Mouse (Mus musculus): Measurements from ENCODE around the gene Rgs6. TPM values are rescaled to one million over a fixed set of nuclear protein-coding genes. Genes with fewer than 3 reads are reported as not detected.

The Rgs6 gene
- polyA plus RNA-seq, 1 experiment from 2014 or later = 12.5 TPM

DNA sequence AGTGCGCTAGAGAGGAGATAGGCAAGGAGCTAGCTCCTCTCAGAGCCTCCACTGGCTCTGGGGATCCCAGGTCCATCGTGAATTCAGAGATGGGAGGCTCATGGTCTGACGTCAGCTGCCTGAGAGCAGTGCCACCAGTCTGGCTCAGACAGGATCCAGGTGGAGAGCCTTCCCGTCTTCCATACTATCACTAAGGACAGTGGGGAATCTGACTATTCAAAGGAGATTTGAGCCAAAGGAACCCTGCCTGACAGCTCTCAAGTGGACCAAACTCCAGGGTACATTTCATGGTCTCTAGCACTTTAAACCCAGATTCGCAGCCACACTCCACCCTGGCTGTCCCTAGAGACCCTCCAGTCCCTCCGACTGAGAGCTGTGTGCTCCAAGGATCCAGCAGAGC is 618.8 kb downstream of the Rgs6 start:
- H3K9me3 ChIP-seq (ENCODE audit: control insufficient read depth, low read length) = no peaks in the 10 kb centered on the region
- WGBS = 77% methylated on average over 6 of the region's 6 CpGs
- DNase-seq = no peak

DNA sequence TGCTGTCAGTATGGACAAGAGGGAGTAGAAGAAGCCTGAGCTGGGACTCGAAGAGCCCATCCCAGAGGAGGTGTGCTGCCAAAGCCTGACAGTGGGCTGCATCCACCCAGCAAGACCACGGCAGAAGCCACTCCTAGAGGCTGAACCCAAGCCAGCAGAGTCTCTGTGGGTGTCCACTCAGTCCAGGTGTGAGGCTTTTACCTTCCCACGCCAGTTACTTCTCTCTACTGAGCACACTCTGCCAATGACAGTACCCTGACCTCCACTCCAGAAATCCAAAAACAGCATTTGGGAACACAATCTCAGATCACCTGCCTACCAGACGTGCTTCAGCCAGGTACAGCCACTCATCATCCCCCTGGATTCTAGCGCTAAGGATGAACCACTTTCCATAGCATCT is 619.4 kb downstream of the Rgs6 start:
- Histone ChIP-seq H3K36me3 (ENCODE audit: control insufficient read depth, insufficient read depth, low read length) (no peaks in the 10 kb centered on the region), H3K27me3 (ENCODE audit: control insufficient read depth, insufficient read depth, low read length) (no peaks in the 10 kb centered on the region), H3K9me3 (ENCODE audit: control insufficient read depth, low read length) (no peaks in the 10 kb centered on the region), H3K4me2 (ENCODE audit: low read length) (no peak overlapping the region), H3K9ac (replicated peaks; ENCODE audit: low read length) (no peak overlapping the region), H3K4me1 (ENCODE audit: control insufficient read depth, insufficient read depth, low read length) (peaks cover 15% of the 10 kb centered on the region; the same call in 1 of the 2 replicates), H3K27ac (replicated peaks; ENCODE audit: low read depth, low read length) (peak overlapping the region; percentile 32; the same call in 1 of the 2 replicates), H3K4me3 (replicated peaks; ENCODE audit: low read depth, low read length) (no peak overlapping the region)
- no peak for DNase-seq
- ATAC-seq (ENCODE audit: low FRiP score, low TSS enrichment) = no peak
- WGBS = 75% methylated on average over 5 of the region's 5 CpGs

More for the DNA sequence above, 618.8 kb downstream of the Rgs6 start:
- no peak overlapping the region for H3K4me2 ChIP-seq (ENCODE audit: low read length)
- no peaks in the 10 kb centered on the region for H3K36me3 ChIP-seq (ENCODE audit: control insufficient read depth, insufficient read depth, low read length)
- no peak overlapping the region for H3K4me3 ChIP-seq (replicated peaks; ENCODE audit: low read depth, low read length)
- H3K9ac ChIP-seq (replicated peaks; ENCODE audit: low read length) = no peak overlapping the region
- H3K27ac ChIP-seq (replicated peaks; ENCODE audit: low read depth, low read length) = no peak overlapping the region
- H3K27me3 ChIP-seq (ENCODE audit: control insufficient read depth, insufficient read depth, low read length) = no peaks in the 10 kb centered on the region
- no peak for ATAC-seq (ENCODE audit: low FRiP score, low TSS enrichment)
- peaks cover 15% of the 10 kb centered on the region; the same call in 1 of the 2 replicates for H3K4me1 ChIP-seq (ENCODE audit: control insufficient read depth, insufficient read depth, low read length)

DNA sequence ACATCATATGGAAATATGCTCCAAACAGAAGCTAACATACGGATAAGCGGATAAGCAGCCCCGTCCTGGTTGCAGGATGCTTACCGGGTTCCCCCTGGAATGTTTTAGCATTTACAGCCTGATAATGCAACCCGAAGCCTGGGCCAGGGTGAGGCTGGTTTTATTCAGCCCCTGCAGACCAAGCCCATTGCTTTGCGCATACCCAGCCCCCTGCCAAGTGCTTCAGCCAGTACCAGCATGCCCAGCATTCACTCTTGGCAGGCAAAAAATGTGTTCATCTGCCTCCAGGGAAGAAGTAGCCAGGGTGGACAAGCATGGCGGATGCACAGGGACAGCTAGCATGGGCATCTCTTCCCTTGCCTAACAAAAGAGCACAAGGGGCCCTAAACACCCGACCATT is 619.9 kb downstream of the Rgs6 start:
- Histone ChIP-seq H3K9me3 (ENCODE audit: control insufficient read depth, low read length) (no peaks in the 10 kb centered on the region), H3K27ac (replicated peaks; ENCODE audit: low read depth, low read length) (peak overlapping the region; percentile 32; the same call in 1 of the 2 replicates), H3K4me1 (ENCODE audit: control insufficient read depth, insufficient read depth, low read length) (peaks cover 15% of the 10 kb centered on the region; the same call in 1 of the 2 replicates), H3K4me3 (replicated peaks; ENCODE audit: low read depth, low read length) (no peak overlapping the region), H3K9ac (replicated peaks; ENCODE audit: low read length) (no peak overlapping the region), H3K36me3 (ENCODE audit: control insufficient read depth, insufficient read depth, low read length) (no peaks in the 10 kb centered on the region), H3K27me3 (ENCODE audit: control insufficient read depth, insufficient read depth, low read length) (no peaks in the 10 kb centered on the region), H3K4me2 (ENCODE audit: low read length) (no peak overlapping the region)
- WGBS = 54% methylated on average over 8 of the region's 8 CpGs
- peak; percentile 33 for DNase-seq
- no peak for ATAC-seq (ENCODE audit: low FRiP score, low TSS enrichment)

DNA sequence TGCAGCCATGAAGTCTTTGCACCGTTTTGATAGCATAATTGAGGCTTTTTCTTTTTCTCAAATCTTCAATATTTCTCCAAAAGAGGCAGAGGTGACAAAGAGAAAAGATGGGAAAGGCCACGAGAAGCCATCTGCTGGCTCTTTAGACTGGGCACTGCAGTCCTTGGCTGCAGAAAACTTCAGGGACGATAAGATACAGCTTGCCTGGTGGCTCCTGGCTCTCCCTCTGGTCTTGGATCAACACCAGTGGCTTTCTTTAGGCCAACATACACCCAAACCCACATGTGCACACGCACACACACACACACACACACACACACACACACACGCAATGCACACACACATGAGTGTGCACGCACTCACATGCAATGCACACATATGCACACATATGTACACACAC is 620.7 kb downstream of the Rgs6 start:
- Histone ChIP-seq H3K27me3 (ENCODE audit: control insufficient read depth, insufficient read depth, low read length) (no peaks in the 10 kb centered on the region), H3K9me3 (ENCODE audit: control insufficient read depth, low read length) (no peaks in the 10 kb centered on the region), H3K4me1 (ENCODE audit: control insufficient read depth, insufficient read depth, low read length) (peaks cover 19% of the 10 kb centered on the region), H3K4me2 (ENCODE audit: low read length) (no peak overlapping the region), H3K27ac (replicated peaks; ENCODE audit: low read depth, low read length) (no peak overlapping the region), H3K4me3 (replicated peaks; ENCODE audit: low read depth, low read length) (no peak overlapping the region), H3K9ac (replicated peaks; ENCODE audit: low read length) (no peak overlapping the region), H3K36me3 (ENCODE audit: control insufficient read depth, insufficient read depth, low read length) (no peaks in the 10 kb centered on the region)
- WGBS = 64% methylated on average over 6 of the region's 6 CpGs
- DNase-seq (no peak), ATAC-seq (ENCODE audit: low FRiP score, low TSS enrichment) (no peak)

DNA sequence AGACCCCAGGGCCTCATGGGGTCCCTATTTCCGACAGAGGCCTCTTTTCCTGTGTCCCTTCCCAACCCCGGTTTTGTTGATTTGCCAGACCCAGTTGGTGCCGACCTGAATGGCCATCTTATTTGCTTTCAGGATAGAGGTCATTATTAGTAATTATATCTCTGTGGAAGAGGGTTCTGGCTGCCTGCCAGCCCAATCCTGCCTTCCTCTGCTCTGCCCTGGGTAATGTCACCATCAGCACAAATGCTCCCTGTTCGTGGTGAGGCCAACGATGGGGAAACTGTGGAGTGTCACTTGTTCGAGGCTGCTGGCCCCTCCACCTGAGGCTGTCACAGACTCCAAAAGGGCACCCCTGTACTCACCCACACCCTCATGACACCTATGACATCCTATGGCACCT is 621.4 kb downstream of the Rgs6 start:
- Histone ChIP-seq H3K9ac (replicated peaks; ENCODE audit: low read length) (no peak overlapping the region), H3K4me1 (ENCODE audit: control insufficient read depth, insufficient read depth, low read length) (peaks cover 25% of the 10 kb centered on the region), H3K27ac (replicated peaks; ENCODE audit: low read depth, low read length) (peak overlapping the region; percentile 52; the same call in 1 of the 2 replicates), H3K4me3 (replicated peaks; ENCODE audit: low read depth, low read length) (no peak overlapping the region), H3K36me3 (ENCODE audit: control insufficient read depth, insufficient read depth, low read length) (no peaks in the 10 kb centered on the region), H3K4me2 (ENCODE audit: low read length) (no peak overlapping the region), H3K27me3 (ENCODE audit: control insufficient read depth, insufficient read depth, low read length) (no peaks in the 10 kb centered on the region), H3K9me3 (ENCODE audit: control insufficient read depth, low read length) (no peaks in the 10 kb centered on the region)
- DNase-seq = no peak
- no peak for ATAC-seq (ENCODE audit: low FRiP score, low TSS enrichment)
- WGBS = 40% methylated on average over 6 of the region's 6 CpGs

DNA sequence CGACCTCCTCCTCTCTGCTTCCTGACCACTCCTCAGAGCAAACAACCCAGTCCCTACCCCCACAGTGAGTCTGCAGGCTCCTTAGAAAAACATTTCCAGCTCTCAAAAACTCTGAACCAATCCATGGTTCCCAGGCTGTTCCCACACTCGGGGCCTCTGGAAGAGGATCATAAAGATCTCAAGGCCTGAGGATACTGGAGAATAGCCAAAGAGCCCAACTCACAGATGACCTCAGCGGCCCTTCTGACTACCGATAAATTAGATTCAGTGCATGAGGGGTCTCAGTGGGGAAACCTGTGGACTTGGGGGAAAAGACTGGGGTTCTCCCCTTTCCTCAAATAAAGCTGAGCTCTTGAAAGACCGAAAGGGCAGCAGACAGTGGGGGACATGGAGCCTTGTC is 622.2 kb downstream of the Rgs6 start:
- no peaks in the 10 kb centered on the region for H3K27me3 ChIP-seq (ENCODE audit: control insufficient read depth, insufficient read depth, low read length)
- H3K9me3 ChIP-seq (ENCODE audit: control insufficient read depth, low read length) = no peaks in the 10 kb centered on the region

DNA sequence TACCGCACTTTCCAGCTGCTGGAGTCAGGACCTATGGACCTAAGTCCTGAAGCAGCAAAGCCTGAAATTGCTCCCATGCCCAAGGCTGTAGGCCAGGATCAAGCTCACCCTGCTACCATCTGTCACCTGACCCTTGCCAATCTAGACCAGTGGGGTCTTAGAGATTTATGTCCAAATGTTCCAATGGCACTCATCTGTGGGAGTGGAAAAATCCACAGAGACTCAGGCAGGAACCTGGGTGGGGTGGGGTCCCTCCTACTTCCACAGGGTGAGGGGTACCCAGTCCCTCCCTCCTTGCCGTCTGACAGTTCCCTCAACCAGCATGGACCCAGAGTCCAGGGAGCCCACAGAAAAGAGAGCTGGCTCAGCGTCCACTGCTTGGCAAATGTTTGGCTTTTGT is 622.6 kb downstream of the Rgs6 start:
- no peak overlapping the region for H3K4me2 ChIP-seq (ENCODE audit: low read length)
- ATAC-seq (ENCODE audit: low FRiP score, low TSS enrichment) = no peak
- DNase-seq = no peak
- no peaks in the 10 kb centered on the region for H3K27me3 ChIP-seq (ENCODE audit: control insufficient read depth, insufficient read depth, low read length)
- WGBS = 76% methylated on average over 3 of the region's 3 CpGs
- H3K36me3 ChIP-seq (ENCODE audit: control insufficient read depth, insufficient read depth, low read length) = 0 out of 2 replicates have a peak, but pooled peaks cover 6% of the 10 kb centered on the region
- no peak overlapping the region for H3K4me3 ChIP-seq (replicated peaks; ENCODE audit: low read depth, low read length)
- no peaks in the 10 kb centered on the region for H3K9me3 ChIP-seq (ENCODE audit: control insufficient read depth, low read length)
- no peak overlapping the region for H3K27ac ChIP-seq (replicated peaks; ENCODE audit: low read depth, low read length)
- peaks cover 27% of the 10 kb centered on the region for H3K4me1 ChIP-seq (ENCODE audit: control insufficient read depth, insufficient read depth, low read length)
- no peak overlapping the region for H3K9ac ChIP-seq (replicated peaks; ENCODE audit: low read length)

More for the DNA sequence above, 622.2 kb downstream of the Rgs6 start:
- WGBS = 70% methylated on average over 5 of the region's 5 CpGs
- Histone ChIP-seq H3K4me1 (ENCODE audit: control insufficient read depth, insufficient read depth, low read length) (peaks cover 27% of the 10 kb centered on the region), H3K36me3 (ENCODE audit: control insufficient read depth, insufficient read depth, low read length) (0 out of 2 replicates have a peak, but pooled peaks cover 6% of the 10 kb centered on the region), H3K27ac (replicated peaks; ENCODE audit: low read depth, low read length) (no peak overlapping the region), H3K4me2 (ENCODE audit: low read length) (no peak overlapping the region), H3K4me3 (replicated peaks; ENCODE audit: low read depth, low read length) (no peak overlapping the region), H3K9ac (replicated peaks; ENCODE audit: low read length) (no peak overlapping the region)
- DNase-seq (no peak), ATAC-seq (ENCODE audit: low FRiP score, low TSS enrichment) (no peak)

DNA sequence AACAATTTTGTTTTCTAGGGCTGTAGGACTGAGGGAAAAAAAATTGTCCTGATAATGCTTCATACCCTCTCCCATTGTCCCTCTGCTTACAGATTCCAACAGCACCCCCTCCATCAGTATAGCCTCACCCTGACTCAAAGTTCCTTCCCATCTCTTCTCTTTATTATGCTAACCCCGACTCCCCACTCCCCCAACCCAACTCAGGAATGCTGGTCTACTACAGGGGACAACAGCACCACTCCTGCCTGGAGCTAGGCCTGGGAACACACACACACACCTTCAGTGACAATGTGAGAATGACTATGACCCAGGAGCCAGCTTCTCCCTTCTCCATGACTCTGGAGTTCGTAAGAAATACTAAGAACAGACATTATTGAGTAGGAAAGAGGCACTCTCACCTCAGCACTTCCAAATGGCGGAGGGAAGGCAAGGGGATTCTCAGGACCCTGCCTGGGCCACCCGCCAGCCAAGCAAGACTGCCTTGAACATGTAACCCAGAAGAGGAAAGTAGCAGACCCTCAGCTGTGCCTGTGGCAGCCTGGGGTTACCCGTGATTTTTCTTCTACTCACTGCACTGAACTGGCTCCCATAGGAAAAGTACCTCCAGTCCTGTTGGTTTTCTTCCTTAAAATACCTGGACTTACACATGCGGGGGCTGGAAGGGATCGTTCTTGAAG is 623.2 kb downstream of the Rgs6 start:
- no peak for DNase-seq
- H3K27me3 ChIP-seq (ENCODE audit: control insufficient read depth, insufficient read depth, low read length) = no peaks in the 10 kb centered on the region

More for the DNA sequence above, 623.2 kb downstream of the Rgs6 start:
- Histone ChIP-seq H3K9me3 (ENCODE audit: control insufficient read depth, low read length) (no peaks in the 10 kb centered on the region), H3K4me1 (ENCODE audit: control insufficient read depth, insufficient read depth, low read length) (peaks cover 27% of the 10 kb centered on the region), H3K4me3 (replicated peaks; ENCODE audit: low read depth, low read length) (no peak overlapping the region), H3K27ac (replicated peaks; ENCODE audit: low read depth, low read length) (no peak overlapping the region), H3K4me2 (ENCODE audit: low read length) (no peak overlapping the region), H3K9ac (replicated peaks; ENCODE audit: low read length) (no peak overlapping the region), H3K36me3 (ENCODE audit: control insufficient read depth, insufficient read depth, low read length) (0 out of 2 replicates have a peak, but pooled peaks cover 6% of the 10 kb centered on the region)
- no peak for ATAC-seq (ENCODE audit: low FRiP score, low TSS enrichment)
- WGBS = 76% methylated on average over 7 of the region's 7 CpGs

All from midbrain, embryonic 14.5 days (tissue).